Mouse (Mus musculus) heart, embryonic 11.5 days (tissue): ENCODE measurements around the gene Morn5. TPM values are rescaled to one million over a fixed set of nuclear protein-coding genes. Genes with fewer than 3 reads are reported as not detected.

ENCODE experiments used
- ATAC-seq: fragments of 200-750 bp; cut with Nextera tagmentation; replicated peaks from 2 replicates; pipeline ENCODE4 v1.8.0; 2017; ENCODE audit warnings: moderate library complexity; ENCODE audit not compliant: insufficient number of reproducible peaks, low FRiP score, low TSS enrichment
- H3K27ac ChIP-seq: fragments of 300-500 bp; sonication (generic); 2 replicates; pipeline ENCODE4 v1.5.1; 2014; ENCODE audit warnings: mild to moderate bottlenecking, low read depth, low read length
- H3K27me3 ChIP-seq: fragments of 300-500 bp; sonication (generic); 2 replicates; pipeline ENCODE4 v1.6.1; 2014; ENCODE audit warnings: mild to moderate bottlenecking, low read length, mixed read lengths; ENCODE audit not compliant: control insufficient read depth, insufficient read depth
- H3K36me3 ChIP-seq: fragments of 300-500 bp; sonication (generic); 2 replicates; pipeline ENCODE4 v1.6.1; 2014; ENCODE audit warnings: mild to moderate bottlenecking, low read length, moderate library complexity, mixed read lengths; ENCODE audit not compliant: control insufficient read depth, insufficient read depth
- H3K4me1 ChIP-seq: fragments of 300-500 bp; sonication (generic); 2 replicates; pipeline ENCODE4 v1.6.1; 2014; ENCODE audit warnings: low read length; ENCODE audit not compliant: control insufficient read depth, insufficient read depth
- H3K4me2 ChIP-seq: fragments of 300-500 bp; sonication (generic); 2 replicates; pipeline ENCODE4 v1.6.1; 2014; ENCODE audit warnings: mild to moderate bottlenecking, moderate library complexity
- H3K4me3 ChIP-seq: fragments of 300-500 bp; sonication (generic); 2 replicates; pipeline ENCODE4 v1.5.1; 2014; ENCODE audit warnings: low read depth, low read length
- H3K9ac ChIP-seq: fragments of 300-500 bp; sonication (generic); 2 replicates; pipeline ENCODE4 v1.6.1; 2014; ENCODE audit warnings: mild to moderate bottlenecking, low read depth, low read length, moderate library complexity
- H3K9me3 ChIP-seq: fragments of 300-500 bp; sonication (generic); replicated peaks from 2 replicates; pipeline ENCODE4 v1.6.1; 2016; ENCODE audit warnings: low read length; ENCODE audit not compliant: control insufficient read depth
- WGBS: fragments of 180-500 bp; shearing (Covaris S2); extraction: QIAGEN DNeasy Blood & Tissue Kit; methylation state at CpG from one replicate; pipeline ENCODE4 v1.1.7; 2014; ENCODE audit not compliant: insufficient replicate concordance; 5-methylcytosine and 5-hydroxymethylcytosine counted together
- polyA plus RNA-seq: library from polyadenylated mRNA; unstranded; fragments of >200 nt; fragmentation: Nextera tagmentation; extraction: Ambion mirVana; gene quantifications from 2 replicates; pipeline ENCODE4 v1.2.1, GENCODE M21; 2014

The Morn5 gene
- polyA plus RNA-seq: 0.23 TPM in 1 of 2 replicates, not detected in the other

- peak; percentile 96 for ATAC-seq
- WGBS: under 1% methylated on average over 44 of the region's 44 CpGs
Measured at GRCm38 (mm10) chr2:36048748-36049566, at the start of gene Morn5, which contains the start of gene Ndufa8. Gene Morn5 (plus strand): TSS chr2:36049458. Gene Ndufa8 (minus strand): TSS chr2:36049406.

GRCm38 (mm10) chr2:36000390-36000789, 48.9 kb upstream of the Morn5 start:
- peaks cover 13% of the 10 kb centered on the region; the same call in 1 of the 2 replicates for H3K27me3 ChIP-seq
- WGBS: 39% methylated on average over 1 of the region's 1 CpGs
- H3K4me2 ChIP-seq: no peak overlapping the region
- no peak overlapping the region for H3K4me3 ChIP-seq
- ATAC-seq: no peak
- no peaks in the 10 kb centered on the region for H3K36me3 ChIP-seq
- no peak overlapping the region for H3K27ac ChIP-seq
- H3K4me1 ChIP-seq: no peaks in the 10 kb centered on the region
- no peak overlapping the region for H3K9ac ChIP-seq
- no peaks in the 10 kb centered on the region; the same call in 1 of the 2 replicates for H3K9me3 ChIP-seq

More at GRCm38 (mm10) chr2:36048748-36049566, at the start of gene Morn5, which contains the start of gene Ndufa8:
- Histone ChIP-seq H3K4me3 (peak within 1 kb of the TSS; percentile 88), H3K27me3 (no peaks in the 10 kb centered on the region), H3K4me2 (peak within 1 kb of the TSS; percentile 78), H3K9me3 (no peaks in the 10 kb centered on the region), H3K4me1 (peaks cover 8% of the 10 kb centered on the region; the same call in 1 of the 2 replicates), H3K36me3 (peaks cover 1% of the 10 kb centered on the region; the same call in 1 of the 2 replicates), H3K9ac (peak within 1 kb of the TSS; percentile 94), H3K27ac (peak within 1 kb of the TSS; percentile 68)

GRCm38 (mm10) chr2:36002188-36002587, 47.1 kb upstream of the Morn5 start:
- H3K27ac ChIP-seq: no peak overlapping the region
- no peak for ATAC-seq
- WGBS: 41% methylated on average over 6 of the region's 6 CpGs
- H3K4me2 ChIP-seq: no peak overlapping the region
- no peaks in the 10 kb centered on the region for H3K4me1 ChIP-seq
- H3K4me3 ChIP-seq: no peak overlapping the region
- no peaks in the 10 kb centered on the region for H3K36me3 ChIP-seq
- peaks cover 12% of the 10 kb centered on the region; the same call in 1 of the 2 replicates for H3K27me3 ChIP-seq
- no peaks in the 10 kb centered on the region; the same call in 1 of the 2 replicates for H3K9me3 ChIP-seq
- H3K9ac ChIP-seq: no peak overlapping the region

- no peak overlapping the region for H3K4me3 ChIP-seq
- no peaks in the 10 kb centered on the region for H3K36me3 ChIP-seq
- H3K27ac ChIP-seq: no peak overlapping the region
- ATAC-seq: no peak
- no peaks in the 10 kb centered on the region for H3K9me3 ChIP-seq
- H3K4me2 ChIP-seq: no peak overlapping the region
- 21% methylated on average over 1 of the region's 1 CpGs for WGBS
- H3K27me3 ChIP-seq: peaks cover 27% of the 10 kb centered on the region
- H3K4me1 ChIP-seq: peaks cover 3% of the 10 kb centered on the region; the same call in 1 of the 2 replicates
- H3K9ac ChIP-seq: no peak overlapping the region
Measured at GRCm38 (mm10) chr2:36008071-36008470, 41.2 kb upstream of the Morn5 start.

- H3K9ac ChIP-seq: no peak overlapping the region
- no peak overlapping the region for H3K27ac ChIP-seq
- H3K4me1 ChIP-seq: peaks cover 3% of the 10 kb centered on the region; the same call in 1 of the 2 replicates
- no peak overlapping the region for H3K4me2 ChIP-seq
- H3K36me3 ChIP-seq: no peaks in the 10 kb centered on the region
- no peak for ATAC-seq
- 20% methylated on average over 4 of the region's 4 CpGs for WGBS
- peaks cover 27% of the 10 kb centered on the region for H3K27me3 ChIP-seq
- no peak overlapping the region for H3K4me3 ChIP-seq
- H3K9me3 ChIP-seq: no peaks in the 10 kb centered on the region
Measured at GRCm38 (mm10) chr2:36009386-36009785, 39.9 kb upstream of the Morn5 start.

- no peak overlapping the region for H3K27ac ChIP-seq
- H3K27me3 ChIP-seq: peaks cover 24% of the 10 kb centered on the region
- no peaks in the 10 kb centered on the region for H3K9me3 ChIP-seq
- WGBS: 40% methylated on average over 8 of the region's 8 CpGs
- peaks cover 3% of the 10 kb centered on the region; the same call in 1 of the 2 replicates for H3K4me1 ChIP-seq
- no peak overlapping the region for H3K9ac ChIP-seq
- peak overlapping the region; percentile 54; the same call in 1 of the 2 replicates for H3K4me3 ChIP-seq
- ATAC-seq: no peak
- H3K36me3 ChIP-seq: no peaks in the 10 kb centered on the region
- peak overlapping the region; percentile 82 for H3K4me2 ChIP-seq
Measured at GRCm38 (mm10) chr2:36010579-36010978, 38.7 kb upstream of the Morn5 start.

- H3K27ac ChIP-seq: no peak overlapping the region
- peaks cover 3% of the 10 kb centered on the region; the same call in 1 of the 2 replicates for H3K4me1 ChIP-seq
- H3K36me3 ChIP-seq: no peaks in the 10 kb centered on the region
- peaks cover 24% of the 10 kb centered on the region for H3K27me3 ChIP-seq
- H3K9me3 ChIP-seq: no peaks in the 10 kb centered on the region
- no peak for ATAC-seq
- H3K4me3 ChIP-seq: peak overlapping the region; percentile 54
- WGBS: under 1% methylated on average over 44 of the region's 44 CpGs
- peak overlapping the region; percentile 82 for H3K4me2 ChIP-seq
- peak overlapping the region; percentile 52 for H3K9ac ChIP-seq
Measured at GRCm38 (mm10) chr2:36011331-36011825, 37.9 kb upstream of the Morn5 start.

- H3K4me2 ChIP-seq: no peak overlapping the region
- peaks cover 24% of the 10 kb centered on the region for H3K27me3 ChIP-seq
- H3K9ac ChIP-seq: no peak overlapping the region
- H3K4me3 ChIP-seq: no peak overlapping the region
- 0 out of 2 replicates have a peak, but pooled peaks have one; percentile 39 for ATAC-seq
- no peaks in the 10 kb centered on the region for H3K36me3 ChIP-seq
- 43% methylated on average over 12 of the region's 12 CpGs for WGBS
- no peaks in the 10 kb centered on the region for H3K9me3 ChIP-seq
- H3K4me1 ChIP-seq: peaks cover 3% of the 10 kb centered on the region; the same call in 1 of the 2 replicates
- no peak overlapping the region for H3K27ac ChIP-seq
Measured at GRCm38 (mm10) chr2:36013010-36013409, 36.2 kb upstream of the Morn5 start.
